Mouse (Mus musculus): ENCODE measurements at regions not wholly inside any gene's neighbourhood (a gene's known extent, or its start where the extent isn't known, plus 50 kb on each side); places are given as distances from the start of the nearest gene placed in this dataset.
A peak's percentile ranks its signal among the peaks of the same experiment; 100 is the strongest.

DNA sequence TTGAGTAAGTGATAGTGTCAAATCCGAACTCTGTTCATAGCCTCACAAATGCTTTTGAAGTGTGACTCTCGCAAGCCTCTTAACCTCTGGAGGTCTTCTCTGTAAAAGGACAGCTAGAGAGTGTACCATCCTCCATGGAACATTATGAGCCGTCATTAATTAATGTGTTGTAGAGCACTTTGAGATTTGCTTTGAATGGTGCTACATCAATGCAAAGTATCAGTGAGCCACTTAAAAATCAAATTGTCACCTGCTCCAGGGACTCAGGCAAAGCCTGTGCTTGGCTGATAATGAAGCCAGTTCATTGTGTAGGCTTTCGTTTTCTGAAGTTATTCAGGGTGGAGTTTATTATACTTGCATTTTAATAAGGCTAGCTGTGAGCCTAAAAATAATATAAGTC lies 801.8 kb upstream of the B3galt2 start:
- DNase-seq, result no peak

- no peak for DNase-seq
Observed at GRCm38 (mm10) chr1:142867024-142867700, 773.3 kb upstream of the B3galt2 start.

DNA sequence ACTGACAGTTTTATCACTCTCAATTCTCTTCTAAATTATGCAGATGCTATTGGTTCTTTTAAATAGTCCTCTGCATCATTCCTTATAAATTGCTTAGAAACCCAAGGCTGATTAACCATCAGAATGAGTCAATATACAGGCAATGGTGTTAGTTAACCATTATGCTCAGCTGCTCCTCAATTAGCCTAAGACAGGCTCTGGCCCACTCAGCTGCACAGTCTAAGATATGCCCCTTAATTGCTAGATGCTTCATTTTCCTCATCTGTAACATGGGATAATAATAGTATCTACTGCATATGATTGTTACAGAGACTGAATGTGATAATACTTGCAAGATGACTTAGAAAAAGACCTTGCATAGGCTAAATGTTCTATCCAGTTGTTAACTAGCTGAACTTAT lies 748.6 kb upstream of the B3galt2 start:
- DNase-seq, result no peak

GRCm38 (mm10) chr1:142893156-142893555 lies 747.3 kb upstream of the B3galt2 start:
- no peak for DNase-seq

GRCm38 (mm10) chr1:142894145-142894544 lies 746.3 kb upstream of the B3galt2 start:
- DNase-seq, result no peak

- DNase-seq, result no peak
Observed at GRCm38 (mm10) chr1:142895081-142895480, 745.4 kb upstream of the B3galt2 start.

GRCm38 (mm10) chr1:142909907-142910306 lies 730.6 kb upstream of the B3galt2 start:
- no peak for DNase-seq

DNA sequence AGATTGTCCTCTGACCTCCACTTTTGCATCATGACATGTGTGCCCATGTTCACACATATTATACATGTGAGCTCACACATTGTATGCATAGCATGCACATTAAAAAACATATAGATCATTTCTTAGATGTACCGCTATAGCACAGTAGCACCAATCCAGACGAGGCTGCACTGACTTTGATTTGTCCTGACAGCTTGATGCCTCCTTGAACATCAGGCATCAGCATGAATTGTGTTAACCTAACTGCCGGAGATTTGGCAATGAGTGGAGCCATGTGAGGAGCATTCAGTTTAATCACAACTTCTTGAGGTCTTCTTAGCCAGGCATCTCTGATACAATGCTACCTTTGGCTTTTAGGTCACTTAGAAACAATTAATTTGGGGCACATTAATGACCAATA lies 683.8 kb upstream of the B3galt2 start:
- no peak for DNase-seq

GRCm38 (mm10) chr1:142971475-142971874 lies 669.0 kb upstream of the B3galt2 start:
- DNase-seq, result no peak

DNA sequence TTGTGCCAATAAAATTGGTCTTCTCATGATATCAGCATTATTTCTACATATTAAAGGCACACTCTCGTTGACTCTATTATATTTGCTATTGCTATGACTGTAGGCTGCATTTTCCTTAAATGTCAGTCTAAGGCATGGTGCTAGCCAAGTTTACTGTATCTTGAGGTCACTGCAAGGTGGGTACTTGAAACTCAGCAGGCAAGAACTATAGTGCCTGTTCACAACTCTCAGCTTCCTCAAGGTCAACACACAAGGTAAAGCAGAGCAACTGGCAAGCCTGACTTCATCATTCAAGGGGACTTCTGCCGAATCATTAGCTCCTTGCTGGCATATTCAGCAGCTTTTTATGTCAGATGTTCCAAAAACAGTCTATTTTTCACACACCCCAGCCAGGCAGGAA lies 667.1 kb upstream of the B3galt2 start:
- DNase-seq, result no peak

GRCm38 (mm10) chr1:142982994-142983393 lies 657.5 kb upstream of the B3galt2 start:
- no peak for DNase-seq

DNA sequence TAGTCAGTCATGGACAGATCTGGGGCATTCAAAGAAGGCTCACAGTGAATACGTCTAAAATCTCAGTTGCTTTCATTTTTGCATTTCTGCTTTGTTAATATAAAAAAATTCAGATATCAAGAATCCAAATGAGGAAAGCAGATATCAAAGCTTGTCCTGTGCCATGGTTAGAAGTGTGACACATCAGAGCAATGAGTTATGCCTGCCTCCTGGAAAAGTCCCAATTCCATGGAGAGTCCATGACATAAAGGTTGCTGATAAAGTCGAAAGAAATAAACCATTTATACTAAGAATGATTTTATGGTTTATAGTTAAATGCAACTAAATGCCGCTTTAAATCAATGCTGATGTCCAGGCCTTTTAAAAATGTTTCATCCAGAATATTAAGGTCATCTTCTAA lies 656.8 kb upstream of the B3galt2 start:
- DNase-seq, result no peak

- DNase-seq, result no peak
Observed at GRCm38 (mm10) chr1:142985516-142985915, 654.9 kb upstream of the B3galt2 start.

- DNase-seq, result no peak
Observed at GRCm38 (mm10) chr1:143000216-143000615, 640.2 kb upstream of the B3galt2 start.

DNA sequence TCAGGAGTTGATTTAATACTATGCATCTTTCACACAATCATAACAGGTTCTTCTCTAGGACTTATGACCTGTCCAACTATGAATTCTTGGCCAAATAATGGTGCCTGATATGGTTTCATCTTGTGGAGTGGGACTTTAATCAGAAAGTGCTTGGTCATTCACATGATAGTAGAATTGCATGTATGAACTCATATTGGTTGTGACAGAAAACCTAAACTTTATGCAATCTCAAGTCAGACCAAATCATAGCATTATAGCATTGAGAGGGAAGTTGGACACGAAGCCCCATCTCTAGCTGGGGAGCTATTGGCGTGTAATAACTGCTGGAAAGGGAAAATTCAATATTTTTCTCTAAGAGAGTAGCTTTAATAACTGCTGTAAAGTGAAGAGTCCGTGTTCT lies 639.4 kb upstream of the B3galt2 start:
- no peak for DNase-seq

GRCm38 (mm10) chr1:143006045-143006444 lies 634.4 kb upstream of the B3galt2 start:
- DNase-seq, result no peak

DNA sequence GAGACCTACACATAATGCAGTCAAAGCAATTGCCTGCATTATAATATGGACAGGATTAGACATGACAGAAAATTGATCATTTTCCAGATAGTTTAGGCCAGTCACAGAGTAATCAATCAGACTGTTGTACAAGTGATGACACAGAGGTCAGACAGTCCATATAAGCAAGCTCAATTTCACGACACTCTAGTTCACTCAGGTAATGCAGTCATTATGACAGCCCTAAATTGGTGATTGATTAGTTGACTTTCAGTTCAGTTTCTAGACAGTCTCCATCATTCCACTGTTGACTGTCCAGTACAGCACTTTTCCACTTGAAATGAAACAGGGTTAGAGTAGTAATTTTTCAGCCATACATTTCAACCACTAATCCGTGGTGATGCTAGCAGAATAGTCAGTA lies 620.5 kb upstream of the B3galt2 start:
- no peak for DNase-seq

GRCm38 (mm10) chr1:143053161-143053560 lies 587.3 kb upstream of the B3galt2 start:
- no peak for DNase-seq

GRCm38 (mm10) chr1:143053599-143053998 lies 586.9 kb upstream of the B3galt2 start:
- peak; percentile 27 to 30 for DNase-seq

- DNase-seq, result no peak
Observed at GRCm38 (mm10) chr1:143054451-143055024, 585.9 kb upstream of the B3galt2 start.

DNA sequence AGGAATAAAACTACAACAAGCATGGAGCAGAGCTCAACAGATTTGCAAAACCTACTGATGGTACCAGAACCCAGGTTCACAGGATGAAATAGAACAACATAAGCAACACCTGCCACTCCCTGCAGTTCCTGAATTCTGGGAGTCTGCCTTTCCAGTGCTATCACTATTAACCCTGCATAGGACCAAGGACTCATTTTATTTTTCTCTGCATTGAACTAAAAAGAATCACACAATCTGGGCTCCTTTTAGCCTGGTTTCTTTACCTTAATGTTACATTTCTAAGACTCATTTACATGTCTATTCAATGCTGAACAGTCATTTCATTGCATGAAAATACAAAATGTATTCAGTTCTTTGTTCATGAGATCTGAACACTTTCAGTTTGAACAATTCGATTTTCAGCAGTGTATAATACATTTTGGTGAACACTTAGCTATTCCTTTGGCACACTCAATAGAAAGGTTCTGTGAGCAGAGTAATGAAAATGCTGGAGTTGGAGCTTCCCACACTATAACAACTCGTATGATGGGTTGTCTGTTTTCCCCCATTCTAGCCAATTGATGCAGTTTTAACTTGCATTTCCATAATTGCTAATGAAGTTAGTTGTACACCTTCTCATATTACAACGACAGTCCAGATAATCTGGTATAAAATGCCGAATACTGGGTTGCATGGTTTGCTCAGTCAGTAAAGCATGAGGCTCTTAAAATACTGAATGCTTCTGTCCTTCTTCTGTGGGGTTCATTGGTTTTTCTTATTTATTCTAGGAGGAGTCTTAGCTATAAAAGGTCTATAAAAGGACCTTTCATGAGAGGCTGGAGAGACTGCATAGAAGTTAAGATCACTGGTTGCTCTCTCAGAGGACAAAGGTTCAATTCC lies 579.5 kb upstream of the B3galt2 start:
- DNase-seq, result no peak

DNA sequence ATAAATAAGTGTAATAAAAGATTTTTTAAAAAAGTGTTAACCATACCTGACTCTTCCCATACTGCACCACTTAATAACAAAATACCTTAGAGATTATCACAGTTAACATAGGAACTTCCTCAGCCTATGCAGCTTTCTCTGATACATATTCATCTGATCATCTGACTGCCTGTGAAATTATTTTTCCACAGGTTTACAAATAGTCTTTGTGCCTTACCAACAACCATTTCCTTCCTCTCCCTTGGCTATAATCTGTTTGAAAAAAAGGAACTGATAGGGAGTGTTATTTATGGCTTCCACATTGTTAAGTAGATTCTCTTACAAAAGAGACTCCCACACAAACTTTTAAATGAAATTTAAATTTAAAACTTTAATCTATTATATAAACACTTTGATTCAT lies 575.0 kb upstream of the B3galt2 start:
- no peak for DNase-seq

GRCm38 (mm10) chr1:143071781-143072382 lies 568.6 kb upstream of the B3galt2 start:
- no peak for DNase-seq

Measured in layer of hippocampus, postnatal 36 days (tissue).